In genomic region chr5:134257349-134258031, GRCm38 (mm10) we compare ENCODE assay signal across 24 mouse cellular contexts. TPM values are rescaled to one million over a fixed set of nuclear protein-coding genes. Genes with fewer than 3 reads are reported as not detected.
A peak's percentile ranks its signal among the peaks of the same experiment; 100 is the strongest.
DNase-seq lines count a peak whose midpoint lies in the region; ATAC-seq and TF ChIP-seq lines count a peak whose summit lies in the region.
"Had no signal": no experiment of that assay in that cellular context is flagged by ENCODE, and none has a peak within 500 bp of the region (broad histone marks: within the 10 kb centered on the region; RNA-seq: fewer than 3 reads in every experiment).

No protein-coding gene starts in this region.

- no peaks in the 10 kb centered on the region for H3K9me3 ChIP-seq in kidney, postnatal 0 days (replicated peaks; ENCODE audit: low read length)
- H3K9me3 ChIP-seq: forebrain, embryonic 10.5 days; limb, embryonic 12.5 days; liver, embryonic 13.5 days; lung, embryonic 15.5 days; midbrain, embryonic 15.5 days; stomach, embryonic 15.5 days had no signal

- H3K9ac ChIP-seq in kidney, postnatal 0 days (ENCODE audit: low read depth, low read length), result no peak overlapping the region
- H3K9ac ChIP-seq: hindbrain, embryonic 14.5 days; limb, embryonic 12.5 days; liver, embryonic 13.5 days; lung, embryonic 15.5 days; midbrain, embryonic 15.5 days; stomach, embryonic 15.5 days had no signal

- TF ChIP-seq CTCF in kidney, postnatal 0 days (IDR thresholded peaks at IDR 0.05; ENCODE audit: low read depth), result no peak
- no peak for TF ChIP-seq CTCF in bone marrow, adult 2 months (IDR thresholded peaks at IDR 0.05; ENCODE audit: control insufficient read depth, insufficient read depth, low read length)
- TF ChIP-seq CTCF in cortical plate, adult 2 months (IDR thresholded peaks at IDR 0.05; ENCODE audit: extremely low read depth, insufficient read depth, low read length), result no peak

- no peak overlapping the region for H3K4me2 ChIP-seq in kidney, postnatal 0 days (ENCODE audit: low read length)
- H3K4me2 ChIP-seq: heart, embryonic 11.5 days; hindbrain, embryonic 14.5 days; limb, embryonic 12.5 days; liver, embryonic 13.5 days; lung, embryonic 15.5 days; midbrain, embryonic 15.5 days; stomach, embryonic 15.5 days had no signal

- no peak for DNase-seq in kidney, postnatal 0 days (ENCODE audit: low spot score)
- DNase-seq in kidney, adult 11 months, result no peak
- DNase-seq in left cerebral cortex, adult 8-10 months (ENCODE audit: low spot score in 2 of 2), result no peak
- DNase-seq in spleen, adult 18-20 months, result no peak
- DNase-seq: adrenal gland, postnatal 10 days; cerebellum, adult 18-20 months; cerebellum, postnatal 25 days; gastrocnemius, postnatal 25 days; heart, postnatal 10 days; liver, embryonic 13.5 days; thymus, postnatal 25 days had no signal

- H3K36me3 ChIP-seq in kidney, postnatal 0 days (ENCODE audit: insufficient read depth, low read length), result peaks cover 89% of the 10 kb centered on the region

- H3K4me3 ChIP-seq in kidney, postnatal 0 days (replicated peaks; ENCODE audit: low read depth, low read length), result no peak overlapping the region
- no peak overlapping the region for H3K4me3 ChIP-seq in bone marrow, adult 2 months (replicated peaks; ENCODE audit: control insufficient read depth, low read depth, low read length)
- H3K4me3 ChIP-seq in cortical plate, adult 2 months (ENCODE audit: insufficient read depth, low read length), result no peak overlapping the region
- H3K4me3 ChIP-seq: forebrain, embryonic 10.5 days; limb, embryonic 12.5 days; liver, embryonic 13.5 days; lung, embryonic 15.5 days; midbrain, embryonic 15.5 days; myocyte; stomach, embryonic 15.5 days had no signal

- no peak for TF ChIP-seq POLR2A in bone marrow, adult 2 months (IDR thresholded peaks at IDR 0.05; ENCODE audit: borderline replicate concordance, control insufficient read depth, low read depth, low read length)
- TF ChIP-seq POLR2A in cortical plate, adult 2 months (IDR thresholded peaks at IDR 0.05; ENCODE audit: extremely low read depth, insufficient read depth, low read length), result no peak

- WGBS in kidney, postnatal 0 days, result 89% methylated on average over 13 of the region's 13 CpGs
- WGBS in bone marrow, adult 2 months, result 46% methylated on average over 13 of the region's 13 CpGs

- no peak for ATAC-seq in kidney, postnatal 0 days (replicated peaks; ENCODE audit: low FRiP score, low read depth)
- ATAC-seq in megakaryocyte-erythroid progenitor cell, adult 5-6 weeks (replicated peaks; ENCODE audit: low FRiP score, low TSS enrichment, poor library complexity, severe bottlenecking), result peak; percentile 29; the same call in 1 of the 2 replicates
- ATAC-seq: intestine, embryonic 16.5 days; midbrain, embryonic 15.5 days; Patski had no signal

- no peaks in the 10 kb centered on the region for H3K27me3 ChIP-seq in kidney, postnatal 0 days (ENCODE audit: insufficient read depth, low read length)
- H3K27me3 ChIP-seq: limb, embryonic 12.5 days; liver, embryonic 13.5 days; lung, embryonic 15.5 days; midbrain, embryonic 15.5 days; Patski; stomach, embryonic 15.5 days had no signal

- 0 out of 2 replicates have a peak overlapping the region, but pooled peaks have one; percentile 36 for H3K27ac ChIP-seq in kidney, postnatal 0 days
- H3K27ac ChIP-seq in bone marrow, adult 2 months (ENCODE audit: control insufficient read depth, insufficient read depth, low read depth, low read length, poor library complexity), result peak overlapping the region; percentile 18
- H3K27ac ChIP-seq in cortical plate, adult 2 months (ENCODE audit: insufficient read depth, low read length), result peak overlapping the region; percentile 21
- H3K27ac ChIP-seq: forebrain, embryonic 10.5 days; hindbrain, embryonic 14.5 days; limb, embryonic 12.5 days; liver, embryonic 13.5 days; lung, embryonic 15.5 days; midbrain, embryonic 15.5 days; stomach, embryonic 15.5 days had no signal

- no peaks in the 10 kb centered on the region for H3K4me1 ChIP-seq in kidney, postnatal 0 days (replicated peaks; ENCODE audit: insufficient read depth, low read length)
- H3K4me1 ChIP-seq in bone marrow, adult 2 months (ENCODE audit: control insufficient read depth, insufficient read depth, low read length), result peaks cover 4% of the 10 kb centered on the region; the same call in 1 of the 2 replicates
- H3K4me1 ChIP-seq in cortical plate, adult 2 months (ENCODE audit: control insufficient read depth, insufficient read depth, low read length), result peaks cover 2% of the 10 kb centered on the region
- H3K4me1 ChIP-seq: forebrain, embryonic 10.5 days; limb, embryonic 12.5 days; lung, embryonic 15.5 days; midbrain, embryonic 15.5 days; stomach, embryonic 15.5 days had no signal

RNA-seq across cellular contexts. Expression of gene Ncf1, which starts 28.1 kb away (rescaled TPM):
- polyA plus RNA-seq in kidney, postnatal 0 days (2015; fragmentation: Nextera tagmentation; extraction: Ambion mirVana), result 2.4 and 2.9 TPM in 2 replicates
- polyA plus RNA-seq in bone marrow, adult 2 months (2011; ENCODE audit: insufficient read depth, insufficient read length, low replicate concordance, missing spikeins), result 78.6 and 222 TPM in 2 replicates
- 7.6 and 7.7 TPM in 2 replicates for polyA plus RNA-seq in cortical plate, adult 2 months (2012; rRNA removed)
- 1.7 and 12.8 TPM in 2 replicates for total RNA-seq in megakaryocyte-erythroid progenitor cell, adult 5-6 weeks (2014; fragmentation: Nextera tagmentation)
- 3.3 and 3.9 TPM in 2 replicates for total RNA-seq in megakaryocyte-erythroid progenitor cell, adult 5-6 weeks (2017)
- 10 to 100 TPM in 2 of 4 experiments, 1 to 10 TPM in 2; 5.3 to 16.2 (median 10.3) TPM for total RNA-seq in left cerebral cortex, adult 8-10 months (2022)

RNA-seq across cellular contexts. Expression of gene Gtf2i, which starts 57.1 kb away (rescaled TPM):
- polyA plus RNA-seq in kidney, postnatal 0 days (2015; fragmentation: Nextera tagmentation; extraction: Ambion mirVana), result 145 and 157 TPM in 2 replicates
- 20.6 and 41.4 TPM in 2 replicates for polyA plus RNA-seq in bone marrow, adult 2 months (2011; ENCODE audit: insufficient read depth, insufficient read length, low replicate concordance, missing spikeins)
- polyA plus RNA-seq in cortical plate, adult 2 months (2012; rRNA removed), result 149 and 157 TPM in 2 replicates
- 107 and 116 TPM in 2 replicates for total RNA-seq in megakaryocyte-erythroid progenitor cell, adult 5-6 weeks (2014; fragmentation: Nextera tagmentation)
- 42.8 and 45.5 TPM in 2 replicates for total RNA-seq in megakaryocyte-erythroid progenitor cell, adult 5-6 weeks (2017)
- 100 to 1,000 TPM; 193 to 217 (median 197) TPM for total RNA-seq in left cerebral cortex, adult 8-10 months (2022)
